Mouse (Mus musculus) testis, adult 2 months (tissue): ENCODE data around the gene Actn2.

Experiments
- CTCF ChIP-seq: fragments of 200-500 bp; IDR thresholded peaks from 2 replicates; pipeline ENCODE4 v1.5.1; 2012; ENCODE audit warnings: low read depth, mild to moderate bottlenecking, inconsistent platforms, low read length, moderate library complexity; ENCODE audit not compliant: control insufficient read depth, insufficient read depth, insufficient replicate concordance
- POLR2A ChIP-seq: fragments of 200-500 bp; IDR thresholded peaks from 2 replicates; pipeline ENCODE4 v1.6.1; 2012; ENCODE audit warnings: low read depth, mild to moderate bottlenecking, inconsistent platforms, low read length, moderate library complexity; ENCODE audit not compliant: control insufficient read depth

GRCm38 (mm10) chr13:12304991-12305390 lies 35.6 kb downstream of the Actn2 start:
- TF ChIP-seq POLR2A (no peak), CTCF (no peak)
